Mouse (Mus musculus) C2C12 (cell line): ENCODE measurements around the gene Arfgef3.

ENCODE experiments used
- CTCF ChIP-seq: IDR thresholded peaks from one replicate; pipeline ENCODE4 v1.5.1; 2011; ENCODE audit not compliant: control insufficient read depth, insufficient read depth, insufficient read length
- MAX ChIP-seq: IDR thresholded peaks from one replicate; pipeline ENCODE4 v1.6.1; 2011; ENCODE audit warnings: mild to moderate bottlenecking, control low read depth

DNA sequence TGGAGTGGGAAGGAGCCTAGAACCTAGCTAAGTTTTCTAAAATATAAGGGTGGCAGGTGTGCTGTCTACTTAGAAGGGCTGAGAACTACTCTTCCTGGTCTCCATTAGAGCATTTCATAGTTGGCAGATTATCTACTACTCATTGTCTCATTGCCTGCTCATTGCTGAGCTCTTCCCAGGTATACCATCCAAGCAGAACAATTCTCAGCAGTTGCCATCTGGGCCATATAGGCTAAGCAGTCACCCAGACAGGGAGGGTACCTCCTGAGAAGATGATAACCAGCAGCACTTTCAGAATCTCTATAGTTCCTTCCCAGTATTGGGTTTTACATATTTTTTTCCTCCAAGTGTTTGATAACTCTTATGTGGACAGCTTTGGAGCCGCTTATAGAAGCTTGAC is 86.2 kb downstream of the Arfgef3 start:
- TF ChIP-seq CTCF = no peak
- TF ChIP-seq MAX = no peak
